Mouse (Mus musculus): ENCODE results near the gene Dse.

Gene Dse

GRCm38 (mm10) chr10:34139768-34140167, 67.7 kb downstream of the Dse start:
- ATAC-seq (ENCODE audit: insufficient number of reproducible peaks, low FRiP score, low TSS enrichment): no peak

- ATAC-seq (ENCODE audit: insufficient number of reproducible peaks, low FRiP score, low TSS enrichment): no peak
Observed at GRCm38 (mm10) chr10:34138027-34138426, 69.5 kb downstream of the Dse start.

GRCm38 (mm10) chr10:34136432-34136831, 71.1 kb downstream of the Dse start:
- ATAC-seq (ENCODE audit: insufficient number of reproducible peaks, low FRiP score, low TSS enrichment): no peak

GRCm38 (mm10) chr10:34131356-34131755, 76.2 kb downstream of the Dse start:
- no peak for ATAC-seq (ENCODE audit: insufficient number of reproducible peaks, low FRiP score, low TSS enrichment)

GRCm38 (mm10) chr10:34128391-34128790, 79.1 kb downstream of the Dse start:
- no peak for ATAC-seq (ENCODE audit: insufficient number of reproducible peaks, low FRiP score, low TSS enrichment)

GRCm38 (mm10) chr10:34127392-34128378, 79.8 kb downstream of the Dse start, which contains the start of gene Calhm6:
Gene Calhm6 (minus strand): TSS chr10:34127984.
- ATAC-seq (ENCODE audit: insufficient number of reproducible peaks, low FRiP score, low TSS enrichment): no peak

- no peak for ATAC-seq (ENCODE audit: insufficient number of reproducible peaks, low FRiP score, low TSS enrichment)
Observed at GRCm38 (mm10) chr10:34118421-34118820, 89.1 kb downstream of the Dse start.

GRCm38 (mm10) chr10:34117770-34118169, 89.7 kb downstream of the Dse start:
- no peak for ATAC-seq (ENCODE audit: insufficient number of reproducible peaks, low FRiP score, low TSS enrichment)

- ATAC-seq (ENCODE audit: insufficient number of reproducible peaks, low FRiP score, low TSS enrichment): no peak
Observed at GRCm38 (mm10) chr10:34117131-34117530, 90.4 kb downstream of the Dse start.

GRCm38 (mm10) chr10:34111964-34112738, 95.4 kb downstream of the Dse start:
- no peak for ATAC-seq (ENCODE audit: insufficient number of reproducible peaks, low FRiP score, low TSS enrichment)

- no peak for ATAC-seq (ENCODE audit: insufficient number of reproducible peaks, low FRiP score, low TSS enrichment)
Observed at GRCm38 (mm10) chr10:34110863-34111465, 96.6 kb downstream of the Dse start.

Data from cerebellum, adult (tissue).